Mouse (Mus musculus) spleen, postnatal 4 days (tissue): ENCODE measurements around the gene Hoxc11.

Source experiments
- DNase-seq, 2 experiments: peaks; one replicate each; pipeline ENCODE4 v3.0.0; 2022; ENCODE audit warnings: low spot score in 2 of 2

The Hoxc11 gene

GRCm38 (mm10) chr15:102965003-102965891, 11.0 kb downstream of the Hoxc11 start:
- DNase-seq = no peak

GRCm38 (mm10) chr15:102965892-102966775, 11.9 kb downstream of the Hoxc11 start:
- peak; percentile 52 to 79 for DNase-seq

- no peak for DNase-seq
Observed at GRCm38 (mm10) chr15:102966776-102967311, 12.6 kb downstream of the Hoxc11 start, which contains the start of gene Hoxc10. TSS of gene Hoxc10 (plus strand) at chr15:102966796.

GRCm38 (mm10) chr15:102967312-102967510, 13.0 kb downstream of the Hoxc11 start, which contains the start of gene Hoxc5:
TSS of gene Hoxc5 (plus strand) at chr15:102967443.
- DNase-seq = no peak

GRCm38 (mm10) chr15:102967511-102968397, 13.5 kb downstream of the Hoxc11 start:
- no peak for DNase-seq

- DNase-seq = no peak
Observed at GRCm38 (mm10) chr15:102969296-102969695, 15.1 kb downstream of the Hoxc11 start.

GRCm38 (mm10) chr15:102970740-102971139, 16.5 kb downstream of the Hoxc11 start:
- DNase-seq = no peak

- no peak for DNase-seq
Observed at GRCm38 (mm10) chr15:102972254-102972653, 18.0 kb downstream of the Hoxc11 start.

GRCm38 (mm10) chr15:102972753-102973152, 18.5 kb downstream of the Hoxc11 start:
- no peak for DNase-seq

GRCm38 (mm10) chr15:102975034-102975433, 20.8 kb downstream of the Hoxc11 start:
- DNase-seq = no peak

GRCm38 (mm10) chr15:102975688-102976111, 21.5 kb downstream of the Hoxc11 start:
- no peak for DNase-seq

GRCm38 (mm10) chr15:102976171-102976570, 21.9 kb downstream of the Hoxc11 start, which contains the start of gene Hoxc9:
TSS of gene Hoxc9 (plus strand) at chr15:102976439.
- DNase-seq = no peak

- DNase-seq = no peak
Observed at GRCm38 (mm10) chr15:102976631-102977422, 22.6 kb downstream of the Hoxc11 start.

- no peak for DNase-seq
Observed at GRCm38 (mm10) chr15:102977423-102977974, 23.3 kb downstream of the Hoxc11 start.

- DNase-seq = no peak
Observed at GRCm38 (mm10) chr15:102978615-102979515, 24.6 kb downstream of the Hoxc11 start.

- DNase-seq = no peak
Observed at GRCm38 (mm10) chr15:102979936-102980335, 25.7 kb downstream of the Hoxc11 start.

- no peak for DNase-seq
Observed at GRCm38 (mm10) chr15:102980352-102980751, 26.1 kb downstream of the Hoxc11 start.

GRCm38 (mm10) chr15:102980912-102981311, 26.7 kb downstream of the Hoxc11 start:
- no peak for DNase-seq
